Mouse (Mus musculus) heart, postnatal 4 days (tissue): ENCODE data around the gene Olfr285. TPM values are rescaled to one million over a fixed set of nuclear protein-coding genes. Genes with fewer than 3 reads are reported as not detected.

ENCODE experiments used
- DNase-seq: peaks from one replicate; pipeline ENCODE4 v3.0.0; 2021
- total RNA-seq, 2 experiments: library from RNA; stranded (reverse); gene quantifications; 2 replicates each; pipeline ENCODE4 v1.2.3; 2021

The Olfr285 gene
- not detected for total RNA-seq

DNA sequence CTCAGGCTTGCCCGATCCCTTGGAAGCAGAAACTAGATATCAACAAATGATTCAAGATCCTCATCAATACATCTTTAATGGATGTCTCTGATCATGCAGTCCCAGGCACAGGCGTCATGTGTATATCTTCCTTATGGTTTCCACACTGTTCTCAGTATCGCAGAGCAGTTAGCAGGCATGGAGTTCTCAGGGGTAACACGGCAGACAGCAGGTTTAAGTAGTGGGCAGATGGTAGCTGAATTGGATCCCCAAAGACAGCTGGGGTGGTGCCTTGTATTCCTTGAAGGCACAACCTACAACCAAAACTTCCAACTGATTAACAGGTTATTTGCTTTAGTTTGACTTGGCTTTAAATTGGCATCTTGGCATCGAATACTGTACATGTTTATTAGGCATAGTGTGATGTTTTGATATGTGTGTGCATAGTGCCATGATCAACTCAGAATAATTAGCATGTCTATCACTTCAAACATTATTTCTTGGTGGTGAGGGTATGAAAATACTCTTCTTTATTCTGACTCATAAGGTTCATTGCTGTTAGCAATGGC lies at the start of gene Olfr285:
Gene Olfr285, minus strand, starts transcription at position 177 of the 548 bp plus-strand sequence.
- DNase-seq = no peak

DNA sequence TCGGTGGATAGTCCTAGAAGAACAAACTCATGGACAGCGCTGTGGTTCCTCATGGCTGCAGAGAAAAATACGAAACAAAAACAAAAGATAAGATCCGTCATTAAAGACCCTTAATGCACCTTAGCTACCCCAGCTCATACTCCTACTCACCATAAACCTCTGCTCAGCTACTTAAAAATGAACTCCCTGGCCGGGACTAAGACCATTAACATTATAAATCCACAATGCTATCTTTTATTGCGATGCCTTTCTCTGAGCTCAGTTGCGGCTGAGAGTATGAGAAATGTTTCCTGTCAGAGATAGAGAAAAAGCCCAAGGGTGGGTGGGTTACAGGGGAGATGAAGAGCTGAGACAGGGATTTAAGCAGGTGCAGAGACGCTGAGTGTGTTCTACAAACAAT lies 23.7 kb upstream of the Olfr285 start, which contains the start of gene Olfr284:
Gene Olfr284, minus strand, starts transcription at position 101 of the 400 bp plus-strand sequence.
- no peak for DNase-seq

GRCm38 (mm10) chr15:98315703-98316102 lies 1.4 kb downstream of the Olfr285 start:
- no peak for DNase-seq

DNA sequence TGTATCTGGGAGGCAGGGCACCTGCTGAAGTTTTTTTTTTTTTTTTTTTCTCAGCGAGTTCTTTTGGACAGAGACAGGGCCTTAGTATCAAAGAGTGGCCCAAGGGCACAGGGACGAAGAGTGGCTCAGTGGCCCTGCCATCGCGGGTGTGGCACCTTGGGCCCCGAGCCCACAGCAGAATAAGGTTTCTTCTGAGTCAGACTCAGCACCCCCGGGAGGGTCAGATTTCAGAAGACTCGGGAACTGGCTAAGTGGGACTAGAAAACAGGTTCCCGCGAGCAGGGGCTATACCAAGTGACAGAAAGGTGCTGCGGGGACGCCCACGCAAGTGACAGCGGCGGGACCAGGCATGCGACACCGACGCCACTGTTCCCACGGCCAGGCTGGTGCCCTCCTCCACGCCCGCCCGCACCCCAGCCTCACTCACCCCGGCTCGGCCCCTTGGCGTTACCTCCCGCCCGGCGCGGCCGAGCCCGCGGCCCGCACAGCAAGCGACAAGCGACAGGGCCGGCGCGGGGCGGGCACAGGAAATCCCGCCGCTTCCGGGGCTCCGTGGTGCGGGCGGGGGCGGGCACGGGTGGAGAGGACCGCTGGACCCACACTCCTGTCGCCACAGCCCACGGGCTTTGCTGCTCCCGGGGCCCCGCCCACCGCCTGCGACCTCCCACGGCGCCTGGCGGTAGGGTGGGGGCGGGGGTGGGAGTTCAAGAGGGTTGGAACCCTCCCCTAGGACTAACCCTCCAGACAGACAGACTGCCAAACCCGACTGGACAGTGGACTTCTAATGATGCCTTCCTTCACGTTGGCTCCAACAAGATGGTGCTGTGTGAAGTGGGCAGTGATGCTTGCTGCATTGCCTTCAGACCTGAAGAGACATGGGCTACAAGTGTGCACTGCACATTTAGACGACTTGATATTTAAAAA lies 21.3 kb downstream of the Olfr285 start, which contains the start of gene Zfp641:
Gene Zfp641, minus strand, starts transcription at position 534 of the 924 bp plus-strand sequence.
- DNase-seq = peak; percentile 41

GRCm38 (mm10) chr15:98293651-98294050 lies 23.5 kb downstream of the Olfr285 start:
- no peak for DNase-seq

DNA sequence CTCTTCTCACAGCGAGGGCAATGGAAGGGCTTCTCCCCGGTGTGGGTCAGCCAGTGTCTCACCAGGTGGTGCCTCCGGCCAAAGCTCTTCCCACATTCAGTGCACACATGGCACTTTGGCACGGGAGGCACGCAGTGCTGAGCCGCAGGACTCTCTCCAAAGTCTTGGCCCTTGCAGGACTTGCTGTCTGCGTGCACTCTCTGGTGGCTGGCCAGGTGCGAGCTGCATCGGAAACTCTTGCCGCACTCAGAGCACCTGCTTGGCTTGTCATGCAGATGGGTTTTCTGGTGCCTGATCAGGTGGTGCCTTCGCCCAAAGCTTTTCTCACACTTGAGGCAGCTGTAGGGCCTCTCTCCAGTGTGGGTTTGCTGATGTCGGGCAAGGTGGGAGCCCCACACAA lies 28.6 kb downstream of the Olfr285 start:
- no peak for DNase-seq

- no peak for DNase-seq
These were observed 30.7 kb downstream of the Olfr285 start for GRCm38 (mm10) chr15:98286418-98286817.

Other genes with a start within 250 kb of the Olfr285 start
- 100 to 1,000 TPM; 413 to 425 TPM for gene Pfkm, start 224.8 kb downstream of the Olfr285 start, total RNA-seq
- 10 to 100 TPM; 23.5 to 27.2 TPM for gene Senp1, start 223.6 kb downstream of the Olfr285 start, total RNA-seq
- 100 to 1,000 TPM in 1 of 2 experiments, 10 to 100 TPM in 1; 97.9 to 103 TPM for gene Asb8, start 151.7 kb downstream of the Olfr285 start, total RNA-seq
- gene Ccdc184, start 150.2 kb downstream of the Olfr285 start, total RNA-seq = under 1 TPM; 0.74 to 0.92 TPM
- not detected for gene Olfr288, start 121.8 kb downstream of the Olfr285 start, total RNA-seq
- gene Gm44579, start 96.4 kb downstream of the Olfr285 start, total RNA-seq = not detected
- not detected for gene Olfr287, start 96.3 kb downstream of the Olfr285 start, total RNA-seq
- gene Olfr286, start 82.9 kb downstream of the Olfr285 start, total RNA-seq = not detected
- gene H1fnt, start 60.1 kb downstream of the Olfr285 start, total RNA-seq = not detected
- gene Zfp641, start 21.2 kb downstream of the Olfr285 start, total RNA-seq = 1 to 10 TPM; 4.9 to 5.3 TPM
- gene Olfr284, start 23.6 kb upstream of the Olfr285 start, total RNA-seq = not detected
- not detected for gene Olfr283, start 63.6 kb upstream of the Olfr285 start, total RNA-seq
- gene Olfr282, start 113.9 kb upstream of the Olfr285 start, total RNA-seq = not detected
- not detected for gene Olfr281, start 135.2 kb upstream of the Olfr285 start, total RNA-seq
- not detected for gene OR5BS1P, start 152.5 kb upstream of the Olfr285 start, total RNA-seq
- not detected for gene Lalba, start 165.4 kb upstream of the Olfr285 start, total RNA-seq
- not detected for gene Olfr279, start 175.0 kb upstream of the Olfr285 start, total RNA-seq
- gene Kansl2, start 216.9 kb upstream of the Olfr285 start, total RNA-seq = 10 to 100 TPM; 88.8 to 93.8 TPM